Mouse (Mus musculus) natural killer cell, adult 2 months (primary cell): ENCODE measurements around the gene Fndc3a.
A peak's percentile ranks its signal among the peaks of the same experiment; 100 is the strongest.

Experiments used
- DNase-seq, 2 experiments: peaks; one replicate each; pipeline ENCODE4 v3.0.0; 2022; ENCODE audit warnings: low spot score in 2 of 2

Gene Fndc3a

DNA sequence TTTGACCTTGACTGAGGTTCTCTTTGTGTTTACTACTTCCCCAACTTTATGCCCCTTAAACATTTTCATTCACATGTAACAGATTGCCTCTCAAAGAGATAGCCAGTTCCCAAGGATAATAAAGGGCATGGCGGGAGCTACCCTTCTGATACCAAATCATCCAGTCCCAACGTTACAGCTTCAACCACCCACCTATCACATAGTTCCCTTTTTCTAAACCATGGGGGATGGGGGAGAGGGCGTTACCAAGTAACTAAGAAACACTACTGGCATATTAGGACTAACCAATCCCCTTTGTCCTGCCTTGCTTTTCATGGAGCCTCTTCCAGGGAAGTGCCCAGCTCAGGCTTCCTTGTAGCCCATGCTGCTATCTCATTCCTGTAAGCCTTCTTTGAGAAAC lies 32.6 kb downstream of the Fndc3a start:
- DNase-seq = no peak

DNA sequence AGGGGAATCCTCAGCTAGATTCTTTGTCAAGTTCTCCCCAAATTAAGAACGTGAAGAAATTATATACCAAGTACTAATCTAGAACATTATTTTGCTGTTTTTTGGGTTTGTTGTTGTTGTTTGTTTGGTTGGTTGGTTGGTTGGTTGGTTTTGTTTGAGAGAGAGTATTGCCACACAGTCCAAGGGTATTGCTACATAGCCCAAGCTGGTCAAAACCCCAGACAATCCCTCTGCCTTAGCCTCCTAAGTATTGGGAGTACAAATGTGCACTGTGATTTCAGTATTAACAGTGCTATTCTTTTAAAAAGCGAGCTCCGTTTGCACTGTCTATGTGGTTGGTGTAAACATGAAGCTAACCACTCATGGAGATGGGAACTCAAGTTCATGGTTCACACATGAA lies 37.9 kb downstream of the Fndc3a start:
- DNase-seq = no peak

DNA sequence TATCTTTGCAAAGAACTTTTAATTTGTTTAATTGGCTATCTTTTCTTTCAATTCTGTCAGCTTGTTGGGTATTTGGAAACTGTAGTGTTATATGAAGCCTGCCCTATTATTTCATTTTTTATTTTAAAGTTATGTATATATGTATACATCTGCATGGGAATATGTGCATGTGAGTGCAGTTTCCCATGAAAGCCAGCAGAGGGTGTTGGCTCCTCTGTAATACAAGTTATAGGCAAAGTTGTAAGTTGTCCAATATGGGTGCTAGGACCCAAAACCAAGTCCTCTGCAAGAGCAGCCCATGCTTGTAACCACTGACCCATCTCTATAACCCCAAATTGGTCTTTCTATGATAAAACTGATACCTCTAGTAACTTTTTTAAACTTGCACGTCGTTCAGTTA lies 38.8 kb downstream of the Fndc3a start:
- DNase-seq = no peak

DNA sequence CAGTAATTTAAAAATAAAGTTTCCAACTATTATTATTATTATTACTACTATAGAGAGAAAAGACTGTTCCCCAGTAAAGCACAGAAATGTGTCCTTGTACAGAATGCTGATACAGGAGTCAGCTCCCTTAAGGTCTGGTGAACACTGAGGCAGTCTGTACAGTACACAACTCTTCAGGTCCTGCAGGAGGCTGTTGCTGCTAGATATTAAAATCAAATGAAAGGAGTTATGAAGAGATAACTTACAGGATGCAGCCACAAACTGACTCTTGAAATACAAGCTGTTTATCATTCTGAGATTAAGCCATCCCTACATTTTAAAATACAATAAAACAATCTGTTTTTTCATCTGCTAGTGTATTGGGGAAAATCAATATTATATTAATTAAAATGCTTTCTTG lies 60.5 kb downstream of the Fndc3a start:
- no peak for DNase-seq

DNA sequence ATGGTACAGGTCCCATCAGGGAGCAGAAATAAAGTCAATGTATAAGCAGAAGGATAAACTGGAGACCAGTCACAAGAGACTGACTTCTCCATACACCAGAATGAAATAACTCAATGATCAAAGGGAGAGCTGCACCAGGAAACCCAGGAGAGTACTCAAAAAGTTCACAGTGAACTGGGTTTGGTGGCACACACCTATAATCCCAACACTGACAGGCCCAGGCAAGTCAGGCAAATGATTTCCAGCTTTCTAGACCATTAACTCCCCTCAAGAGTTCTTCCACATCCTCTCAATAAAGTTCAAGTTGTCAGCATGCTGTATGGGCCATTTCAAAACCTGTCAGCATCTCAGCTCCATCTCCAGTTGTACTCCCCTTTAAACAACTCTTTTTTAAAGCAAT lies 64.3 kb downstream of the Fndc3a start:
- DNase-seq = no peak

DNA sequence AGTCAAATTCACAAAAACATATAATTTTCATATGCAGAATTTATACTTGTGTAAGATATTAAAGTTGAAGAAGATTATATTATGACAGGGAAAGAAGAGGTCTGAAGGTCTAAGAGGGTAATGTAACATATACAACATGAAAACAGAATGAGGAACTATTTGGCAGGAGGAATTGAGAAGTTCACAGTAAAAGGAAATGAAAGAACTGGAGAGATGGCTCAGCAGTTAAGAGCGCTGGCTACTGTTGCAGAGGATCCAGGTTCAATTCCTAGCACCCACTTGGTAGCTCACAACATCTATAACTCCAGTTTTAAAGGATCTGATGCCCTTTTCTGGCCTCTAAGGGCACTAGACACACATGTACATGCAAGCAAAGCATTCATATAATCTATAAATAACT lies 65.2 kb downstream of the Fndc3a start:
- DNase-seq = no peak

DNA sequence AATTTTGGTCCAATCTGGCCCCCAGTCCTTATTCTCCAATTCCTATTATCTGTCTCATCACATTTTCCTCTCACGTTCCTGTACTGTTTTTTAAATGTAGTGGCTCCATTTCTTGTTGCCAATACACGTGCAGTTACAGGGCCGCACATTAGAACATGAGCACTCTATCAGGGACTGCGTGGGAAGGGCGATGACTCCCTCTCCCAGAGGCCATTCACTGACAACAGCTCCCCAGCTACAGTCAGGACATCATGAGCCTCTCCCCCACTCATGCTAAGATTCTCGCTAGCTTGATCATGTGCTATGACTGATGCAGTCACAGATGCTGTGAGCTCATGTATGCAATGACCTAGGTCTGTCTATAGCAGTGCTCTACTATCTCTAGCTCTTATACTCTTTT lies 71.3 kb downstream of the Fndc3a start:
- no peak for DNase-seq

DNA sequence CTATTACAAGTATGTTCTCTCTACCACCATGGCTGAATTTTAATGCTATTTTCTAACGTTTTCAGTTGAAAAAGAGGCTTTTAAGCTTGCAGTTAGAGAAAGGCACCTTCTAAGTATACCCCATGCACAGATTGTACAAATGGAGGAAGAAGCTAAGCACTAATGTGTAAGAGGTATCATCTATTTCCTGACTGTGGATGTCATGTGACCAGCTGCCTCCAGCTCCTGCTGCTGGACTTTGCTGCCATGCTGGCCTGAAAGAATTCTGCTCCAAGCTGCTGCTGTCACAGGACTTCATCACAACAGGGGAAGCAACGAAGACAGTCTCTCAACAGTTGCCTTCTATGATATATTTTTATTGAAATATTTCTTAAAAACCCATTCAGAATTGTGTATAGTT lies 76.2 kb downstream of the Fndc3a start:
- DNase-seq = no peak

DNA sequence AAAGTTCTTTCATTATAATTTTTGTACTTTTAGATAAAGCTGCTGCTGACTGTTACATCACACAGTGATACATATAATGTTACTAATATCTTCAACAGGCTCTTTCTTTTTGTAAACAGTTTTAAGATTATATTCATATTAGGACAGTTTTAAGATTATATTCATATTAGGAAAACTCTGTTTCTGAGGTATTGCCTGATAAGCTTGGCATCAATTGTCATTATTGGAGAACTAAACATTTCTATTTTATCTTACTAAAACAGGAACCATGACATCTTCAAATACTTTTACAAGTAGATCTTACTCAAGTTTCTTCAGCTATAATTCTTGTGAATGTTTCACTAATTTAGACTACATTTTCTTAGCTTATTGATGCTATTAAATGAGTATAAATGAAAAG lies 84.4 kb downstream of the Fndc3a start:
- DNase-seq = no peak

DNA sequence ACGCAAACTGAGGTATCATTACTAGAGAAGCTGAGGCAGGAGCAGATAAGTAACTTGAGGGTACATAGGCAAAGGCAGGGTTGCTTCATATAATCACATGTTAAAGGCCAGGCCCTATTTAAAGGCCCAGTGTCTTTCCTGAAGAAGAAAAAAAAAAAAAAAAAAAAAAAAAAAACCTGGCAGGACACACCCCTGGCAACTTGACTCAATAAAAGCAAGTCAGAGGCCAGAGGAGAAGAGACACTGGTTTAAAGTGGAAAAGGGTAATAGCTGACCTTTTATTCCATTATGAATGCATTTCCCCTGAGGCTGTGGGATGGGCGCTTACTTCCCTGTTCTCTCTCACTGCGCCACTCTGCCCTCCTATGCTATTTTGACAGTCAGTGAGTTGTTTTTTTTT lies 105.7 kb downstream of the Fndc3a start:
- no peak for DNase-seq

DNA sequence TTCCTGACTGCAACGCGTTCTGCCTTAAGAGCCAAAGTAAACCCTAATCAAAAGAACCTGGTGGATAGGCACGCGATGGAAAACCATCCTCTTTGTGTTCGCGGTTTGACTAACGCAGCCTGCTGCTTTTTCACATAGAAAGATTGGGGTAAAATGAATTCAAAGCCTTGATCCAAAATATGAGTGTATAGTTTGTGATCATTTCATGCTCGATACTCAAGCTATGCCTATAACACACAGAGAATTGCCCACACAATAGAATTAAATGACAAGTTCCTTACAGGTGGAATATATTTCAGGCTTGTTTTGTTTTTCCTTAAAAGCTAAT lies 106.6 kb downstream of the Fndc3a start:
- no peak for DNase-seq

DNA sequence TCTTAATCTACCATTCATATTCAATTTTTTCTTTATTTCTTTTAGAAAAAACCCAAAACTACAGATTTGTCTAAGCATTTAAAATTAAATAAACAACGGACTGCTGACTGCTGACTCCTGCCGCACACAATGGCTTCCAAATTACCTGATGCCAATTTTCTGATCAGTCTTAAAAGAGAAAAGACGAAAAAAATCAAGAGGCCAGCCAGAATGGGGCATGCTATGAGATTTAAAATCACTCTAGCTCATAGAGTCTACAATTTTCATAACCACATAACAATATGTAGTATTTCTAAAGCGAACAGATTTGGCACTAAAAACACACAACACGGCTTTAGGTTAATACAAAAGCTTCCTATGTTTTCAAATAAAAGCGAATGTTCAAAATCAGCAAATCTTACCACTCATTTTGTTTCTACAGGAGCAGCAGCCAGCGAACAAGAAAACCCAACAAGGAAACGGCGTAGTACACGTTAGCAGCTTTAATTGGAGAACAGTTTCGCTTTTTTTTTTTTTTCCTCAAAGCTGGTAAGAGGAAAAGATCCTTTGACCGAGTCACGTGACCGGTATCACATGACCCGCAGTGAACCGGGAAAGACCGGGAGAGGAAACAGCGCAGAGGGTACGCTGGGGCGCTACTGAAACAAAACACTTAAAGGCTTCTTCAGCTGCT lies 107.1 kb downstream of the Fndc3a start:
- peak; percentile 27 to 52 for DNase-seq

DNA sequence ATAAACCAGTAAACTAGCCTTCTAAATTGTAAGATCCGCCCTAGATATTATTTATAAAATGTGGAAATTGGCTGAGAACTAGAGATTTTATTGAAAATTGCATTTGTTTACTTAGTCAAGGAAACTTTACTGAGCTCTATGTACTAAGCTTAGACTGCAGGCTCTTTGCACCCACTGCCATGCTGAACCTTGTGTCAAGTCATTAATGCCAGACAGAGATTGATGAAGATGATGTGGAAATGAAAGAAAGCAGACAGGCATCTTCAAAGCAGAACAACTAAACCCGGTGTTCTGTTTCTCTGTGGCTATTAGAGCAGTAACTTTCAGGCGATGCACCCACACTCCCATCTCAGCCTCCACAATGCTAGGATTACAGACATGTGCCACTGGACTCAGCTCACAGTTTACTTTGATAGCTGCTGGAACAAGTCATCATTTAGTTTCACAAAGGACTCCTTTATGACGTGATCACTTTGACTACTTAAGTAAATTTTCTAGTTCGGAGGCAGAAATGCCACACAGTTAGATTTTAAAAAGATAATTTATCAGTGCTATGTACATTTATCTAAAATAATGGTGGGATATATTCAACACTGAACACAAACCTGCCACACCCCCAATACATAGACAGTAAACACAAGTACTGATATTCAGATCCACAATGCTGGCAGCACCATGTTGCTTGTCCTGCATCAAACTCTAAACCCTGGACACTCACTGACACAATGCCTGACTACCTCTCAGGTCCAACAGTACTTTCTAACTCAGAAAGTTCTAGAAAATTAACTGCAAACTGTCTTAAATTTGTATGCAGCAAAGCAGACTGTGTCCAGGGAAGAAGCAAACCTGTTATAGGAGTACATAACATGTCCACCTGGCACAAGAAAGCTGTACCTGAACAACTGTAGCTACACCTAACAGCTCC lies 108.2 kb downstream of the Fndc3a start:
- DNase-seq = no peak

DNA sequence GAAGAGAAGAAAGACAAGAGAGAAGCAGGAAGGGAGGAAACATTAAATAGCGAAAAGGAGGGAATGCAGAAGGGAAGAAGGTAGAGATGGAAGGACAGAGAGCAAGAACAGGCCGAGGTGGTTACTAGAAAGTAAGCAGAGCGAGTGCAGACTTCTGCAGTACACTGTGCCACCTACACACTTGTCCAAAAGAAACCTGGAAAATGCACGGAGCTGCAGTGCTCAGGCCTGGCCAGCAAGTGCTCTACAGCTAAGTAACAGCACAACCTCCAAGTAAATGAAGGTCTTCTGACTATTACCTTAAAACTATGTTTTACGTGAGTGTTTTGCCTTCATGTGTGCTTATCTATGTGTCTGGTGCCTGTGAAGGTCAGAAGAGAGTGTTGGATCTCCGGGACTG lies 109.4 kb downstream of the Fndc3a start:
- no peak for DNase-seq

DNA sequence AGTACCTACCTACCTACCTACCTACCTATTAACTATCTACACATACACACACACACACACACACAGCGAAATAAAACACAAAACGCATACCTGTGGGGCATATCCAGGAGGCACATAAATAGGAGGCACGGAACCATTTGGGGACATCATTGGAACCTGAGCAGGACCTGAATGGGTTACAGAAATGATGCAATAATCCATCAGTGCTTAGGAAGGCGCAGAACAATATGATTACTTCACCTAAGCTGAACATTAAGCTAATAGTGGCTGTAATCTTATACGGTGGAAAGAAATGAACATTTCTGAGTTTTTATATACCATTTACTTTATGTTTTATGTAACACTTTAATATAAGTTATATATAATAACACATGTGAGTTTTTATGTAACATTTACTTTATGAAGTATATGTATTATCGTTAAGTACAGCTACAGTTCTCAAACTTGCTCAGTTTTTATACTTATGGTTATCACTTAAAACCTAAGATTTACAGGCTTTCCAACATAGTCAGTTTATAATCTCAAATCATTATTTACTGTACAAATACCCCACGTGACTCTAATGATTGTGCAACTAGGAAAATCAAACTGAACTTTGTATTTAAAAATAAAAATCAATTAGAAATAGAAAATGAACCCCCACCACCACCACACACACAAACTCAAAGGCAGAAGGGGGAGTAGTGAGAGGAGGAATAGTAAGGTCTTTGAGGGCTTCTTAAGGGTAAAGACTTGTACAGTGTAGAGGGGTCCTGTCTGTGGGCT lies 110.6 kb downstream of the Fndc3a start:
- no peak for DNase-seq

DNA sequence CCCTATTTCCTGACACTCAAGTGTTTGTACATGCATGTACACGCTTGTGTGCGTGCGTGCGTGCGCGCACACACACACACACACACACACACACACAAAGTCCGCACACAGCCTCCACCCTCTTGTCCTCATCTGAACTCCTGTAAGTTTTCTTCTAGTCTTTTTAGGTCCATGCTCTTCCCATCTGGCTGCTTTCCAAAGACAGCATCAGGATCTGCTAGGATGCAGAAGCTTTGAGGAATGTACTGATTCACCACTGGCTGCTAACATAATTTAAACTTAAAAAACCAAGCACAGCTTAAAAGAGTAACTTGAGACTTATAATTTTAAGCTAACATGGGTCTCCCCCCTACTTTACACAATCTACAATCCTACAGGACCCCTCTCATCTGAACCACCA lies 115.6 kb downstream of the Fndc3a start:
- DNase-seq = no peak

DNA sequence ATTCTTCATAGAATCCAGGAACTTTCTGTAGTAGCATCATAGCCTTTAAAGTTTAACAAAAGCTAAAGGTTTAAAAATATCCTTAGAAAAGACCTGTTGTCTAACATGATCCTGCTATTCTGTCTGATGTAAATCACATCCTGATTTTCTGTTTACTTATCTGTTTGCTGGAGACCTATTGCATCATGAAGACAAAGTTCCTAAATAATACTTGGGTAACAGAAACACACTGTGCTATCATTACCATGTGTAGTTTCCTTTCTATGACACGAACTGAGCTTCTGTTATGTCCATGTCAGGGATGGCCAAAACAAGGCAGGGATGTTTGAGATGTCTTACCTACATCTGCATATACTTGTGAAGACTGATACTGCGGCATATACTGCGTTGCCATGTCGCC lies 120.4 kb downstream of the Fndc3a start:
- DNase-seq = no peak

DNA sequence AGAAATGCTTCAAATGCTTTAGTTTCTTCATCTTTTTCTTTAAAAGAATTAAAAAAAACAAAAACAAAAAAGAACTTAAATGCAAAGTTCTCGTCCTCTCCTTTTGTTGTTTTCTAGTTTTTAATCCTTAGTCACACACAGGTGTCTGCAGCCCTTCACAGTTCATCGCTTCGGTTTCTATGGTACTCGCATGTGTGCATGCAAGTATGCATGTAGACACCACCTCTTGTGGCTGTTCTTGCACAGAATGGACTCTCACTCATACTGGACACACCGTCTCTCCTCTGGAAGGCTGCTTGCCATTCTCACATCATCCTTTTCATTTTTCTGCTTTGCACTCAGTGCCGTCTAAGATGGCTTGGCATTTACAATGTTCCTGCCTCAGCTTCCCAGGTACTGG lies 126.8 kb downstream of the Fndc3a start:
- DNase-seq = no peak

DNA sequence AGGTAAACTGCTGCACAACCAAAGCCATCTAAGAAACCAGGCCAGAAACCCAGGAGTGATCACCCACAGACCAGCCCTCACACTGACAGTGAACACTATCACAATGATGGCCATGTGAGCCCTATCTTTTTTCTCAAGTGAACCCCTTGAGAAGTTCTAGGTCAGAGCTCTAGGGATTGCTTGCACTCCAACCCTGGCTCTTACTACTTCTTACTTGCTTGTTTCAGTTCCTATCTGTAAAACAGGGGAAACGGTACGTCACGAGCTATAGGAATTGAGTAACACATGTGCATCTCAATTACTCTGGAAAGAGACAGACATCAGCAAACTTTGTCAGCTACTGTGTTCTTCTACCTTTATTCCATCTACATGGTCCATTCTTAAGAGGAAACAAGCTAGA lies 128.8 kb downstream of the Fndc3a start:
- no peak for DNase-seq

DNA sequence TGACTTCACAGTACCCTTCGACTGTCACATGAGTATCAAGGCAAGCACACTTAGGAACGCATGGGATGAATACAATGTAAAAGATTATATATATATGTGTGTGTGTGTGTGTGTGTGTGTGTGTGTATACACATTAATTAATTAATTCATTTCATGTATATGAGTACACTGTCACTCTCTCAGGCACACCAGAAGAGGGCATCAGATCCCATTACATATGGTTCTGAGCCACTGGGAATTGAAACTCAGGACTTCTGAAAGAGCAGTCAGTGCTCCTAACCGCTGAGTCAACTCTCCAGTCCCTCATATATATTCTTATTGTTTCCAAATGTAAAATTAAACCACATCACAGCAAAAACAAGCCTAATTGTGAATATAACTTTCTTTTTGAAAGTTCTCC lies 133.5 kb downstream of the Fndc3a start:
- no peak for DNase-seq

DNA sequence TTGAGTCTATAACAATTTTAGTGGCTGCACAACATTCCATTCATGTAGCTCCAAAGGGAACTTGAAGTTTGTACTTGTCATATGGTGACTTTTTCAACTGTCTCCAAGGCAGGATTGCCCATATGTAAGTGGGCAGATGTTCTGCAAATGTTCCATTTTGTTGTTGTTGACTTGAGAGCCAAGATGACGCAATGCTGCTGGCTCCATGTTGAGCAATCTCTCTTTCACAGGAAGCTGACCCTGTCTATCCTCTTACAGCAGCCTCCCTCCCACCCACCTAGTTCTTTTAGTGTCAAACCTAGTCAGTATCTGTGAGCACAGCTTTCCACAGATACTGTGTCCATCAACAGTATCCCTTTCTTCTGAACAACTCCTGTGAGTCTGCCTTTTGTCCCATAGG lies 145.9 kb downstream of the Fndc3a start:
- DNase-seq = no peak

DNA sequence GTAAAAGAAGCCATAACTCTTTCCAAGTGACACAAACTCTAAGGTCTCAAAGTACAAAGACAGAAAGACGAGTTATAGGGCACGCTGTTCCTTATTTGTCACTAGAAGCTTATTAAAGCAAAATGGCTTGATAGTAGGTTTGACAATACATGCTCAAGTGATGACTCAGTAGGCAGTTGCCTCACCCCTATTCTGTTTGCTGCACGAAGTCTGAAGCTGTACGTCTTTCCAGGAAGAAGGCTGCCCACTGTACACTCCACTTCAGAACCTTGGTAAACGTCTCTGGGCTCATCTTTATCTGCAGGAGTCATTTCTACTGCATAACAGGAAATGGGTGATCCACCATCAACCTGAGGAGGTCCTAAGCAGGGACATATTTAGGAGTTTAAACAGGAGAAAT lies 151.0 kb downstream of the Fndc3a start:
- no peak for DNase-seq

DNA sequence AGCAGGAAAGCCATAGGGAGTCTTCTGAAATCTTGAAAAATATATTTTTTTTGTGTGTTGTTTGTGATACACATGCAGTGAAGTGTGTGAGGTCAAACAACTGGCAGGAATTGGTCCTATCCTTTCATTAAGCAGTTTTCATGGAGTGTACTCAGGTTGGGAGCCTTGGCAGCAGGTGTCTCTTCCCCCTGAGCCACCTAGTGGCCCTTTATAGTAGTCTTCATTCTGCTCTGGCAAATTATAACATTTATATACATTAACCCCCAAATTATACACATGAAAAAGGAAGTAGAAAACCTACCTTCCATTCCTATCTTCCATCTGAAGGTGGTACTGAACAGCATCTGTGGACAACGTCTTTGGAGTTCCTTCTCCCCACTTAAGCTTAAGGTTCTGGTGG lies 154.0 kb downstream of the Fndc3a start:
- no peak for DNase-seq
